Mouse (Mus musculus) frontal cortex, postnatal 36 days (tissue): ENCODE results near the gene Fdxr.

Experiments used
- DNase-seq, 2 experiments: peaks; one replicate each; pipeline ENCODE4 v3.0.0; 2022; ENCODE audit warnings: low spot score in 2 of 2

The Fdxr gene

GRCm38 (mm10) chr11:115269330-115270066 is 7.4 kb downstream of the Fdxr start:
- no peak for DNase-seq

GRCm38 (mm10) chr11:115267958-115268357 is 8.9 kb downstream of the Fdxr start:
- no peak for DNase-seq

GRCm38 (mm10) chr11:115267061-115267883 is 9.6 kb downstream of the Fdxr start, which contains the start of gene Grin2c:
Grin2c (minus strand) TSS chr11:115267243.
- no peak for DNase-seq

- DNase-seq: no peak
These were observed 10.5 kb downstream of the Fdxr start for GRCm38 (mm10) chr11:115266400-115266778.

- no peak for DNase-seq
These were observed 11.0 kb downstream of the Fdxr start for GRCm38 (mm10) chr11:115265771-115266399.

GRCm38 (mm10) chr11:115264862-115265668 is 11.8 kb downstream of the Fdxr start:
- DNase-seq: no peak

GRCm38 (mm10) chr11:115264136-115264861 is 12.6 kb downstream of the Fdxr start:
- no peak for DNase-seq

- no peak for DNase-seq
These were observed 13.9 kb downstream of the Fdxr start for GRCm38 (mm10) chr11:115262954-115263353.

GRCm38 (mm10) chr11:115259134-115259533 is 17.7 kb downstream of the Fdxr start:
- no peak for DNase-seq

GRCm38 (mm10) chr11:115257775-115258510 is 18.9 kb downstream of the Fdxr start:
- no peak for DNase-seq

GRCm38 (mm10) chr11:115251258-115251657 is 25.6 kb downstream of the Fdxr start:
- no peak for DNase-seq

GRCm38 (mm10) chr11:115250405-115251090 is 26.3 kb downstream of the Fdxr start:
- DNase-seq: no peak

GRCm38 (mm10) chr11:115249721-115250404 is 27.0 kb downstream of the Fdxr start:
- no peak for DNase-seq

- no peak for DNase-seq
These were observed 28.9 kb downstream of the Fdxr start for GRCm38 (mm10) chr11:115247945-115248344.

GRCm38 (mm10) chr11:115247240-115247639 is 29.6 kb downstream of the Fdxr start:
- DNase-seq: no peak

GRCm38 (mm10) chr11:115246386-115246785 is 30.5 kb downstream of the Fdxr start:
- DNase-seq: no peak

- DNase-seq: no peak
These were observed 32.0 kb downstream of the Fdxr start for GRCm38 (mm10) chr11:115244840-115245239.

GRCm38 (mm10) chr11:115243783-115244182 is 33.1 kb downstream of the Fdxr start:
- DNase-seq: no peak

GRCm38 (mm10) chr11:115242746-115243145 is 34.1 kb downstream of the Fdxr start:
- DNase-seq: no peak
